ENCODE assay signal across 16 mouse cellular contexts in genomic region chr13:54037936-54038335, GRCm38 (mm10). TPM values are rescaled to one million over a fixed set of nuclear protein-coding genes. Genes with fewer than 3 reads are reported as not detected.
"Had no signal": no experiment of that assay in that cellular context is flagged by ENCODE, and none has a peak within 500 bp of the region (broad histone marks: within the 10 kb centered on the region; RNA-seq: fewer than 3 reads in every experiment).

No protein-coding gene starts in this region.

- H3K4me1 ChIP-seq: limb, embryonic 15.5 days; liver, embryonic 12.5 days; midbrain, embryonic 12.5 days; neural tube, embryonic 13.5 days had no signal

- H3K9ac ChIP-seq: limb, embryonic 15.5 days; liver, embryonic 12.5 days; midbrain, embryonic 12.5 days; neural tube, embryonic 13.5 days had no signal

- H3K9me3 ChIP-seq: limb, embryonic 15.5 days; liver, embryonic 12.5 days; midbrain, embryonic 12.5 days; neural tube, embryonic 13.5 days had no signal

- H3K4me3 ChIP-seq: left cerebral cortex, adult 2 months; limb, embryonic 15.5 days; liver, embryonic 12.5 days; midbrain, embryonic 12.5 days; neural tube, embryonic 13.5 days had no signal

- H3K4me2 ChIP-seq: limb, embryonic 15.5 days; liver, embryonic 12.5 days; midbrain, embryonic 12.5 days; neural tube, embryonic 13.5 days had no signal

- H3K27ac ChIP-seq: left cerebral cortex, adult 2 months; limb, embryonic 15.5 days; liver, embryonic 12.5 days; midbrain, embryonic 12.5 days; neural tube, embryonic 13.5 days had no signal

- ATAC-seq: intestine, postnatal 0 days; liver, embryonic 12.5 days; midbrain, embryonic 16.5 days had no signal

- H3K36me3 ChIP-seq: limb, embryonic 15.5 days; liver, embryonic 12.5 days; midbrain, embryonic 12.5 days; neural tube, embryonic 13.5 days had no signal

- H3K27me3 ChIP-seq: limb, embryonic 15.5 days; liver, embryonic 12.5 days; midbrain, embryonic 12.5 days; neural tube, embryonic 13.5 days had no signal

- DNase-seq: kidney, postnatal 10 days; retina, postnatal 1 day; right cerebral cortex, postnatal 4 days; spleen, adult 18-20 months; thymus, adult 18-20 months; thymus, postnatal 14 days had no signal

RNA-seq across cellular contexts. Expression of gene Drd1, which starts 17.6 kb away (rescaled TPM):
- total RNA-seq: megakaryocyte-erythroid progenitor cell, adult 5-6 weeks had no signal
- polyA plus RNA-seq: limb, embryonic 11.5 days; liver, embryonic 12.5 days; liver, embryonic 16.5 days had no signal
